Mouse (Mus musculus): Measurements from ENCODE around the gene Galntl5. TPM values are rescaled to one million over a fixed set of nuclear protein-coding genes. Genes with fewer than 3 reads are reported as not detected.

The Galntl5 gene
- polyA plus RNA-seq, 1 experiment, result not detected

GRCm38 (mm10) chr5:25243101-25243500 is 61.8 kb downstream of the Galntl5 start:
- no peak overlapping the region for H3K27ac ChIP-seq (ENCODE audit: insufficient read depth, low read length)
- H3K9ac ChIP-seq (ENCODE audit: low read depth, poor library complexity, severe bottlenecking), result no peak overlapping the region
- no peaks in the 10 kb centered on the region for H3K4me1 ChIP-seq (ENCODE audit: control insufficient read depth, insufficient read depth, low read length)
- H3K36me3 ChIP-seq (ENCODE audit: control insufficient read depth, insufficient read depth, low read length, poor library complexity, severe bottlenecking), result no peaks in the 10 kb centered on the region
- TF ChIP-seq POLR2A (IDR thresholded peaks at IDR 0.05; ENCODE audit: insufficient read depth, low read length) (no peak), EP300 (IDR thresholded peaks at IDR 0.05; ENCODE audit: insufficient read depth, low read depth, low read length) (no peak), CTCF (IDR thresholded peaks at IDR 0.05; ENCODE audit: low read depth, low read length) (no peak)
- no peak overlapping the region for H3K4me3 ChIP-seq (ENCODE audit: low read depth, low read length)
- H3K9me3 ChIP-seq (replicated peaks; ENCODE audit: control insufficient read depth, insufficient read depth, low read length, poor library complexity, severe bottlenecking), result no peaks in the 10 kb centered on the region
- H3K27me3 ChIP-seq (ENCODE audit: control insufficient read depth, insufficient read depth, low read length, poor library complexity, severe bottlenecking), result no peaks in the 10 kb centered on the region

GRCm38 (mm10) chr5:25245806-25246472 is 64.7 kb downstream of the Galntl5 start:
- no peaks in the 10 kb centered on the region for H3K4me1 ChIP-seq (ENCODE audit: control insufficient read depth, insufficient read depth, low read length)
- H3K27me3 ChIP-seq (ENCODE audit: control insufficient read depth, insufficient read depth, low read length, poor library complexity, severe bottlenecking), result no peaks in the 10 kb centered on the region
- no peak overlapping the region for H3K27ac ChIP-seq (ENCODE audit: insufficient read depth, low read length)
- no peaks in the 10 kb centered on the region for H3K36me3 ChIP-seq (ENCODE audit: control insufficient read depth, insufficient read depth, low read length, poor library complexity, severe bottlenecking)
- H3K9ac ChIP-seq (ENCODE audit: low read depth, poor library complexity, severe bottlenecking), result no peak overlapping the region
- no peaks in the 10 kb centered on the region for H3K9me3 ChIP-seq (replicated peaks; ENCODE audit: control insufficient read depth, insufficient read depth, low read length, poor library complexity, severe bottlenecking)
- no peak overlapping the region for H3K4me3 ChIP-seq (ENCODE audit: low read depth, low read length)
- TF ChIP-seq EP300 (IDR thresholded peaks at IDR 0.05; ENCODE audit: insufficient read depth, low read depth, low read length) (no peak), POLR2A (IDR thresholded peaks at IDR 0.05; ENCODE audit: insufficient read depth, low read length) (no peak), CTCF (IDR thresholded peaks at IDR 0.05; ENCODE audit: low read depth, low read length) (no peak)

GRCm38 (mm10) chr5:25246473-25246865 is 65.2 kb downstream of the Galntl5 start:
- TF ChIP-seq POLR2A (IDR thresholded peaks at IDR 0.05; ENCODE audit: insufficient read depth, low read length), result no peak
- TF ChIP-seq EP300 (IDR thresholded peaks at IDR 0.05; ENCODE audit: insufficient read depth, low read depth, low read length), result no peak
- TF ChIP-seq CTCF (IDR thresholded peaks at IDR 0.05; ENCODE audit: low read depth, low read length), result no peak
- Histone ChIP-seq H3K27ac (ENCODE audit: insufficient read depth, low read length) (no peak overlapping the region), H3K36me3 (ENCODE audit: control insufficient read depth, insufficient read depth, low read length, poor library complexity, severe bottlenecking) (no peaks in the 10 kb centered on the region), H3K9ac (ENCODE audit: low read depth, poor library complexity, severe bottlenecking) (no peak overlapping the region), H3K9me3 (replicated peaks; ENCODE audit: control insufficient read depth, insufficient read depth, low read length, poor library complexity, severe bottlenecking) (no peaks in the 10 kb centered on the region), H3K4me1 (ENCODE audit: control insufficient read depth, insufficient read depth, low read length) (no peaks in the 10 kb centered on the region), H3K27me3 (ENCODE audit: control insufficient read depth, insufficient read depth, low read length, poor library complexity, severe bottlenecking) (no peaks in the 10 kb centered on the region), H3K4me3 (ENCODE audit: low read depth, low read length) (no peak overlapping the region)

- TF ChIP-seq POLR2A (IDR thresholded peaks at IDR 0.05; ENCODE audit: insufficient read depth, low read length) (no peak), CTCF (IDR thresholded peaks at IDR 0.05; ENCODE audit: low read depth, low read length) (no peak), EP300 (IDR thresholded peaks at IDR 0.05; ENCODE audit: insufficient read depth, low read depth, low read length) (no peak)
- Histone ChIP-seq H3K4me1 (ENCODE audit: control insufficient read depth, insufficient read depth, low read length) (no peaks in the 10 kb centered on the region), H3K9ac (ENCODE audit: low read depth, poor library complexity, severe bottlenecking) (no peak overlapping the region), H3K27ac (ENCODE audit: insufficient read depth, low read length) (no peak overlapping the region), H3K9me3 (replicated peaks; ENCODE audit: control insufficient read depth, insufficient read depth, low read length, poor library complexity, severe bottlenecking) (no peaks in the 10 kb centered on the region), H3K27me3 (ENCODE audit: control insufficient read depth, insufficient read depth, low read length, poor library complexity, severe bottlenecking) (no peaks in the 10 kb centered on the region), H3K4me3 (ENCODE audit: low read depth, low read length) (no peak overlapping the region), H3K36me3 (ENCODE audit: control insufficient read depth, insufficient read depth, low read length, poor library complexity, severe bottlenecking) (no peaks in the 10 kb centered on the region)
Observed at GRCm38 (mm10) chr5:25247036-25247435, 65.8 kb downstream of the Galntl5 start.

GRCm38 (mm10) chr5:25252423-25252822 is 71.2 kb downstream of the Galntl5 start:
- H3K4me1 ChIP-seq (ENCODE audit: control insufficient read depth, insufficient read depth, low read length), result no peaks in the 10 kb centered on the region
- H3K4me3 ChIP-seq (ENCODE audit: low read depth, low read length), result no peak overlapping the region
- no peaks in the 10 kb centered on the region for H3K9me3 ChIP-seq (replicated peaks; ENCODE audit: control insufficient read depth, insufficient read depth, low read length, poor library complexity, severe bottlenecking)
- TF ChIP-seq EP300 (IDR thresholded peaks at IDR 0.05; ENCODE audit: insufficient read depth, low read depth, low read length) (no peak), POLR2A (IDR thresholded peaks at IDR 0.05; ENCODE audit: insufficient read depth, low read length) (no peak), CTCF (IDR thresholded peaks at IDR 0.05; ENCODE audit: low read depth, low read length) (no peak)
- H3K36me3 ChIP-seq (ENCODE audit: control insufficient read depth, insufficient read depth, low read length, poor library complexity, severe bottlenecking), result no peaks in the 10 kb centered on the region
- no peak overlapping the region for H3K9ac ChIP-seq (ENCODE audit: low read depth, poor library complexity, severe bottlenecking)
- no peak overlapping the region for H3K27ac ChIP-seq (ENCODE audit: insufficient read depth, low read length)
- no peaks in the 10 kb centered on the region for H3K27me3 ChIP-seq (ENCODE audit: control insufficient read depth, insufficient read depth, low read length, poor library complexity, severe bottlenecking)

- Histone ChIP-seq H3K27me3 (ENCODE audit: control insufficient read depth, insufficient read depth, low read length, poor library complexity, severe bottlenecking) (no peaks in the 10 kb centered on the region), H3K27ac (ENCODE audit: insufficient read depth, low read length) (no peak overlapping the region), H3K9me3 (replicated peaks; ENCODE audit: control insufficient read depth, insufficient read depth, low read length, poor library complexity, severe bottlenecking) (no peaks in the 10 kb centered on the region), H3K9ac (ENCODE audit: low read depth, poor library complexity, severe bottlenecking) (no peak overlapping the region), H3K4me3 (ENCODE audit: low read depth, low read length) (no peak overlapping the region), H3K36me3 (ENCODE audit: control insufficient read depth, insufficient read depth, low read length, poor library complexity, severe bottlenecking) (no peaks in the 10 kb centered on the region), H3K4me1 (ENCODE audit: control insufficient read depth, insufficient read depth, low read length) (no peaks in the 10 kb centered on the region)
- TF ChIP-seq EP300 (IDR thresholded peaks at IDR 0.05; ENCODE audit: insufficient read depth, low read depth, low read length) (no peak), POLR2A (IDR thresholded peaks at IDR 0.05; ENCODE audit: insufficient read depth, low read length) (no peak), CTCF (IDR thresholded peaks at IDR 0.05; ENCODE audit: low read depth, low read length) (no peak)
Observed at GRCm38 (mm10) chr5:25252825-25253544, 71.7 kb downstream of the Galntl5 start.
